Mouse (Mus musculus): ENCODE data around the gene Piwil4.
"Not testable (repeated sequence)": the region's sequence is repeated elsewhere in the genome, so short reads cannot be mapped to it uniquely, and the experiment has no call there.

Gene Piwil4

DNA sequence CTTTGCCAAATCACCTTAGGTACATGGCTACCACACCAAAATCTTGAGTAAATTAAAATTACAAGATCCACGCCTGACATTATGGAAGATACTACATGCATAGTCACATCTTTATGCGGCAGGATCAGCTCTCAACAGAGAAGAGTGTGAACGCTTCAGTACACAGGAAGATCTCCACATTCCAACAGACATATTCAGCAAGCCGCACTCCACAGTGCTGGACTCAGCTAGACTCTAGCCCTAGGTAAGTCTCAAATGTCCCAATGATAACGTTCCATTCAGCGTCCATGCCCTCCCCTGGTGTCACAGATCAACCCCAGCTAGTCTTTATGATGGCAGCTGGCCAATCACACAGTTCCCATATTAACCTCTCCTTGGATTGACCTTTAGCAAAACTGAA lies 14.5 kb downstream of the Piwil4 start:
- no peak for DNase-seq (ENCODE audit: low spot score in 2 of 2)

DNA sequence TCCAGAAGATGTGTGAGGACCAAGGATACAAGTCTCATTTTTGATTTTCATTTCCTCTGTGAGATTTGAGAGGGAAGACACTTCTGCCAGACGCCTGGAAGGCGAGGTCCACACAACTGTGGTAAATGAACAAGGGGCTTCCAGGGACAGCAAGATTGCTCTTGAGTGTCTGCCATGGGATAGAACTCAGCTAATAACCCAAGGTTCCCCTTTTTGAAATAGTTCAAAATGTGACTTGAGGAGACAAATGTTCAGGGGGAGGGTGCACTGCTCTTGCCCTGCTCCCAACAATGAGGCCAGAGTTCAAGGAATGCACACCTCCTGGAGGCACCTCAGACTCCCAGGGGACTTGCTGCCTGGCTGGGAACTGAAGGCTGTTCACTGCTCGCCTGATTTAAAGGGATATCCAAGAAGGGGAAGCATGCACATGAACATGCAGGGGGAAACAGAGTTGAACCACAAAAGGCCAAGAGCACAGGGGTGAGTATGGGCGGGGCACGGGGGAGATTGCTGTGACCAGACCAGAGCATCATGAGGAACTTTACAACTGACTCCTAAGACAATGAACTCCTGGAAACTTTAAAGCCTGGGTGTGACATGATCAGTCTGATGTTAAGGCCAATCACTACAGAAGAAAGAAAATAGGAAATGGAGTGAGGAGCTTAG lies 15.6 kb downstream of the Piwil4 start:
- no peak for DNase-seq (ENCODE audit: low spot score in 2 of 2)

DNA sequence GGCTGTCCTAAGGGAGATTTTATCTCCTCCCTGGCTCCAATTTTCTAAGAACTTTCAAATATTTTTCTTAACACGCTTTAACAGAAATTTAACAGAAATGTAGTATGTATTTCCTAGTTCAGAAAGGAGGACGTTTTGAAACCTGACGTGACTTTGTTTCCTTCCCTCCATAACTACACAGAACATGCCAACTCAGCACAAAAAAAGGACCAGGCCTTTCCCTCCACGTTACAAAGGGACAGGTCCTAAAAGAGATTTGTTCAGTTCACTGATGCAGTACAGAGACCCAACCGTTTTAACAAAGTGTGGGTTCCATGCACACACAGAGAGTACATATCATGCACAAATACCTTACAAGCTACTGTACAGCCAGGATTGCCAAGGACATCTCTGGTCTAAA lies 18.9 kb downstream of the Piwil4 start:
- DNase-seq (ENCODE audit: low spot score in 2 of 2) = no peak

DNA sequence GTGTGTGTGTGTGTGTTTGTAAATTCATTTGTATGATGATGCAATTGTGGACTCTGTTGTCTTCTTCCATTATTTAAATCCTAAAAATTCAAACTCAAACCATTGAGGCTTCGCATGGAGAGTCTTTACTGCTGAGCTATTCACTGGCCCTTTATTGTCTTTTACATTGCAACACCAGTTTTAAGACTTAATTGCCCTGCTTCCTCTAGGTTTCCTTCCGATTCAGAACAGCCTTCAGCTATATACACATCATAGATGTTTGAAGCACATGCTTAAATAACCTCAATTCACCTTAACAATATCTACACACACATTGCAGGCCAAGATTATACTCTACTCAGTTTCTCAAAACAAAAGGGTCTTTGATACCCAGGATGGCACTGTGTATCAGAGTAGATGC lies 20.1 kb downstream of the Piwil4 start:
- DNase-seq (ENCODE audit: low spot score in 2 of 2) = no peak

DNA sequence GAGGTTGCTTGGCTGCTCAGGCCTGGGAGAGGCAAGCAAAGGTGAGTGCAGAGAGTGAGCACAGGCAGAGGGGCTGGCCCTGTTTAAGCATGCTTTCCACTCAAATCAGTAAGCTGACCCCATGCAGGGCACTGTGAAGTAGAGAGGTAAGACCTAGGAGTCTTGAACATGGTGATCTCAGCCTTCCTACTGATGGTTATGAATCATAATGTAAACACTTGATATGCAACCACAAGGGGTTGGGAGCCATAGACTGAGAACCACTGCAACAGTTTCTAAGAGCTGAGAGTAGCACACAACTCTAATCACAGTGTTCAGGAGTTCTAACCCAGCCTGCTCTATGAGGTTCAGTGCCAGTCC lies 22.2 kb downstream of the Piwil4 start:
- DNase-seq (ENCODE audit: low spot score in 2 of 2) = no peak

DNA sequence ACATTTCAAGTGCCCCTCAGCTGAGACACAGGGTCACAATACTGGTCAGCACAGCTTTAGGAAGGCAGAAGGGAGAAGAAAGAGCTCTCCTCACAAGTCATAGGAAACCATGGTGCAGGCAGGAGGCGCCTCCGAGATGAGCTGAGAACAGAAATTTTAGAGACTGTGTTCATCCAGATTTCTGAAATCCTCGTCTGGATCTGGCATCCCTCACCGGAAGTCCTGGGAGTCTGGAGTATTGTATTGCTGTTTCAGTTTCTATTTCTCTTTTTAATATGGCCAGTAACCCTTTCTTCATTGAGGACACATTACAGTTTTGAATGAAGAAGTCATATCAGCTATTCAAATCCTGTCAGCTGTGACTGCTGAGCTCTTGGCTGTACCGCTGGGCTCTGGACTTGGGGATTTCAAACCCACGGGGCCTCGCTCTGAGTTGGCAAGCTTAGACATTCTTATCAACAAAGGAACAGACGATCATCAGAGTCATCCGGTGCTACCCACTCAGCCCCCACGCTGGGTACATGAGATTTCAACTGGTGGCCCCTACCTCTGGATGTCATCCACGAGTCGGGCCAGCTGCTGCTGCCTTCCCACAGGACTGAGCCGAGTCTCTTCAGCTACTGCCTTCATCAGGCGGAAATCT lies 22.7 kb downstream of the Piwil4 start:
- no peak for DNase-seq (ENCODE audit: low spot score in 2 of 2)

DNA sequence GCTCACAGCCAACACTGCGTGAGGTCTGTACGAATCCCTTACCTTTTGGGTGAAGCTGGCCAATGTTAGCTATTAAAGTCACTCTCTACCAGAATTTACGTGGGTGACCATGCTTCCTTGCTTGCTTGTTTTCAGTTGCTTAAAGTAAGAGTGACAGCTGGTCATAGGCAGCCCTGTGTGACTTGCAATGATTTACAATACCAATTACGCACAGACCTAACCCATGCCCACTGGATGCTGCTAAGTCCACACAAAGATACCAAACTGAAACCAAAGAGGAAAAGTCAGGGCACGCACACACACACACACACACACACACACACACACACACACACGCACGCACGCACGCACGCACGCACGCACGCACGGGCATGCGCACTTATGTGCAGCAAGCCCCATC lies 25.3 kb downstream of the Piwil4 start:
- no peak for DNase-seq (ENCODE audit: low spot score in 2 of 2)

DNA sequence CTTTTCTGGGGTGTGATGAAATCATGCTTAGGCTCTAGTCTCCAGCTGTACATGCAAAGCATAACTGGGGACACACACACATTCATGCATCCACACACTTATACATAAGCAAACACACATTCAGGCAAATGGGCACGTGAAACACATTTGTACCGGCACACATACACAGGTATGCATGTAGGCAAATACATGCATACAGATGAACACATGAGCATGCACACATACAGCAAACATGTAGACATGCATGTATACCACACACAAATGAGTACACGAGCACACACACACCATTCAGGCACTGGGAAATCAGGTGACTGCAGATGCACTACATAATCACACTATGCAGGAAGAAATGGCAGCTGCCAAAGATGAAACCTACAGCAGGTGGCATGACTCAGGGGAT lies 29.6 kb downstream of the Piwil4 start:
- no peak for DNase-seq (ENCODE audit: low spot score in 2 of 2)

DNA sequence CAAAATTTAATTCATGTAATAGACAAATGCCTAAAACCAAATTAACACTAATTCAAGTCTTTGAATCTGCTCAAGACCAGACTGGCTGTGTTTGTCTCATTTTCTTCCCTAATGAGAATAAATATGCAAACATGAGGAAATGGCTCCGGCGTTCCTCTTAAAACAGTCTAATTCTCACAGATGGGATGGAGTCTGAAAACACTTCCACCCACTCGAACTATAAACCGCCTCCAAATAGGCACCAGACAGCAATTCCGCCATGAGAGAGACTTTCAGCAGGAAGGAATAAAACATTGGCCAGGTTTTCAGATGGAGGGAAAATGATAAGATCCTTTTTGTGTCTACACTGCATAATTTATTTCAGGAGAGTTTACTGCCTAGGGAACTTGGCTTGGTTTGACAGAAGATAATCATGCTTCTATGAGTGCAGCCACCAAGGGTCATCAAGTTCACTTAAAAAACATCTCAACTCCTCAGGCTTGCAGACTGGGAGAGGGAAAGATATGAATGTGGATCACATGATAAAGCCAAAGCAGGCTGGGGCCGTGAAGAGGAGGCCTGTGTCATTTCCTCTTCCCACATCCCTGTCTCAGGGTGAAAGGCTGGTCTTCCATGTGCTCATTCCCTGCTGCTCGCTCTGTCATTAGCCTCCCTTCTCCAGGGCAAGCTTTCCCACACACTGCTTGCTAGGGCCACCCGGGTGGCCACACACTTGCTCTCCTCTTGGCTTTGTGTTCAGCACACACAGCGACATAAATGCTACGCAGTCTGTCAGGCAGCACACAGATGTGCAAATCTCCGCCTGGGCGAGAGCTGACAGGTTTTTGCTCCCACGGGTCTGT lies 35.0 kb downstream of the Piwil4 start:
- peak; percentile 31 to 35 for DNase-seq (ENCODE audit: low spot score in 2 of 2)

DNA sequence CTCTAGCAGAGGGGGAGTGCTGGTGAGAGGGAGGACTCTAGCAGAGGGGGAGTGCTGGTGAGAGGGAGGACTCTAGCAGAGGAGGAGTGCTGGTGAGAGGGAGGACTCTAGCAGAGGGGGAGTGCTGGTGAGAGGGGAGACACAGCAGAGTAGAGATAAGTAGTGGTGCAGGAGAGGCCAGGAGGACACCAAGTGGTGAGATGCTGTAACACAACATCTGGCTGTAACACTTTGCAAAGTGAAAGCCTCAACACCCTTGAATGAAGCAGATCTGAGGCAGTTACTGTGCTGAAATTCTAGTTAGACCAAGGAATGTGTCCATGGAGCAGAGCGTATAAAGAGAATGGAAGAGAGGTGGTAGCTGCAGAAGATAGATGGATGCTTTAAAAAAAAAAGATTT lies 39.7 kb downstream of the Piwil4 start:
- DNase-seq (ENCODE audit: low spot score in 2 of 2) = not testable (repeated sequence)

DNA sequence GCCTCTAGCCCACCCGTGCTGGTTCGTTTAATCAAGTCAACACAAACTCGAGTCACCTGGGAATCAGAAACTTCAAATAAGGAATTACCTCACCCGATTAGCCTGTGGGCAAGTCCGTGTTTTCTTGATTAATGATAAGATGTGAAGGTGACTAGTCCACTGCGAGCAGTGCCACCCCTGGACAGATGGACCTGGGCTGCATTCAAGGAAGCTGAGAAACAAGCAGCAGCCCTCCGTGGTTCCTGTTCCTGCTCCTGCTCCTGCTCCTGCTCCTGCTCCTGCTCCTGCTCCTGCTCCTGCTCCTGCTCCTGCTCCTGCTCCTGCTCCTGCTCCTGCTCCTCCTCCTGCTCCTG lies 41.3 kb downstream of the Piwil4 start:
- no peak for DNase-seq (ENCODE audit: low spot score in 2 of 2)

DNA sequence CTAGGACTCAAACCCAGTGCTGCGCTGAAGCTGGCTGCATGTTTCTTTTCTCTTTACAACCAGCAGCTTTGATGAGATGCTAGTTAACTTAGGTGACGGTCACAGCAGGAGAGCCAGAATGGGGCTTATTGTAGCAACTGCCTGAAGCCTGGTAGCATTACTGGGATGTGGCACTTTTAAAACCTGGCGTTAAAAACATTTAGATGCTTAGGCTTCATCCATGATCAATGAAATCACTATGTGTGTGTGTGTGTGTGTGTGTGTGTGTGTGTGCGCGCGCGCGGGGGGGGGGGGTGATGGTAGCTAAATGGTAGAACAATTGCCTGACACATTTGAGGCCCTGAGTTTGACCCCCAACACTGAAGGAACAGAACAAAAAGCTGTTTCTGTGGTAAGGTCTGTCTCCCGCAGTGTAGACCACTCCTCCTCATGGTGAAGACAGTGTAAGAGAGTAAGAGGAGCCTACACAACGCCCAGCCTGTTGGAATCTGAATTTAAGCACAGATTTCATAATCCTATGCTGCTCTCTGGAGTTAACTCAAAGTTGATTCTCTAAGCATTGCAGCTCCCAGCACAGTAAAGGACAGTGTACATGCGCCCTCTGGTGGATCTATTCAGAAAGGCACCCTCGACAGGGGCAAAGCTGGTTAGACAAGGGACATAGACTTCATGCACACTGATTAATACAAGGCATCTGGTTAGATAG lies 41.8 kb downstream of the Piwil4 start:
- DNase-seq (ENCODE audit: low spot score in 2 of 2) = peak; percentile 94 to 97

DNA sequence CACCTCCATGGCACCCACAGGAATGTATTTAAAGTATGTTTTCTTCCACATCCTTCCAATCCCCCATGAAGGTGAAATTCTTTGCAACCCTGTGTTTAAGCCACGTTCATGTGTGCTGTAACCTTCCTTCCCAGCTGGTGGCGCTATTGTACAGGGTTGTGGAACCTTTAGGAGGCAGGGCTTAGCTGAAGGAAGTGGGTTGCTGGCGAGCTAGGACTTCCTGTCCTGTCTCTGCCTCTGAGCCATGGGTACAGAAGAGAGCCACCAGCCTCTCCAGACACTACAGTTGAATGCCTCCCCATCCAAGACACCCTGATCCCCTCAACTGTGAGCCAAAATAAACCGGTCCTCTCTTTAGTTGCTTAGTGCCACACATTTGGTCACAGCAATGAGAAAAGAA lies 42.6 kb downstream of the Piwil4 start:
- DNase-seq (ENCODE audit: low spot score in 2 of 2) = no peak

DNA sequence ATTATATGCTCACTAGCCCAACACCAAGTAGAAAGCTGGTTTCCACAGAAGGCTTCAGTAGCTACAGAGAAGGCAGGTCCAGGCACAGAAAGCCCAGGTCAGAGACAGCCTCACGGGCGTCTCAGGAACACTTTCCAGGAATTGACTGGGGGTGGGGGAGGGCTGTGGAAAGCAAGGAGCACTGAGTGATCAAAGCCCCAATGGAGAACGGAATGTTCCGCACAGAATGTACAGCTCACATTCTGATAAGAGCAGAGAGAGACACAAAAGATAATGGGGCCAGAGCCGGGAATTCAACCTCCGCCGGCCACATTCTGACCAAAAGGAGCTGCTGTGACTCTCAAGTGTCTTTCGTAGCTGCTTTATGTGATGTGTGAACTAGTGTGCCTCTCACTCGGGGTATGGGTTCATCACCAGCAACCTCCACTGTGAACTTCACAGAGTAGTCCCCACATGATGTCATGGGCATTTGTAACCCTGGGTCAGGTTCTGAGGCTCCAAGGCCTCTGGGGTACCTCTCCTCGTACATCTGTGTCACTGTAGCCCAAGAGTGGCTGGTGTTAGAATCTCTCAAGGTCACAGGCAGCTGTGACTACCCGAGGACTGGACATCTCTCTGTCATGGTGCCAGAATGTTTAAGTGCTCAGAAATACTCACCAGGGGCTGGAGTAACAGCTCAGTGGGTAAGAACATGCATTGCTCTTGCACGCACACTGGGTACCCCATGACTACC lies 51.0 kb downstream of the Piwil4 start:
- DNase-seq (ENCODE audit: low spot score in 2 of 2) = no peak

DNA sequence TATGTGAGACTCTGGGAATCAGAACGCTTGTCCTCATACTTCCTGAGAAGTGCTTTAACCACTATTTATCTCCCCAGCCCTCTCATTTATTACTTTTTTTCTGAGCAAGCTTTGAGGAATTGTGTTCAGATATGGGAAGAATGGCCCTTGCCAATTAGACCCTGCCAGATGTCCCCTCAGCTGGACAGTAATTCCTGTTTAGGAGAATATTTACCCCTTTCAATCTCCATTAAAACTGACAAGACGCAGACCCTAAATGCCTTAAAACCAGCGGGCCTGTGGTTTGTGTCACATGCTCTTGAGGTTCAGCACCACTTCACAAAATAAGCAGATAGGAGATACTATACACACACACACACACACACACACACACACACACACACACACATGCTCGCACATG lies 56.2 kb downstream of the Piwil4 start:
- no peak for DNase-seq (ENCODE audit: low spot score in 2 of 2)

DNA sequence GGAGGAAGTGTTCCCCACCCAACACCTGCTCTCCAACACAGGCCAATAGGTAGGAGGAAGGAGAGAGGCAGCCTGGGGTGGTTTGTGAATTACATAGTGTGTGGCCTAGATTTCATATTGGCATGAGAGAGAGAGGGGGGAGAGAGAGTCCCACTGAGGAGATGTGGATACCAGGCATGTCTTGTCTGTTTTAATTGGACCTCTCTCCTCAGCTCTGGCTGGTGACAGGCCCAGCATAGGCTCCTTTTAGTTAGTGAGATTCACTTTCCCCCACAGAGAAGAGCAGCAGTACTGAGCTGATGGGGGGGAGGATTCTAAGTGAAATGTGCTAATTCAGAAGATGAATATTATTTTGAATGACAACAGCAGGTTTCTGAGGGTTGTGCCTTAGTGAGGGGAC lies 57.8 kb downstream of the Piwil4 start:
- no peak for DNase-seq (ENCODE audit: low spot score in 2 of 2)

DNA sequence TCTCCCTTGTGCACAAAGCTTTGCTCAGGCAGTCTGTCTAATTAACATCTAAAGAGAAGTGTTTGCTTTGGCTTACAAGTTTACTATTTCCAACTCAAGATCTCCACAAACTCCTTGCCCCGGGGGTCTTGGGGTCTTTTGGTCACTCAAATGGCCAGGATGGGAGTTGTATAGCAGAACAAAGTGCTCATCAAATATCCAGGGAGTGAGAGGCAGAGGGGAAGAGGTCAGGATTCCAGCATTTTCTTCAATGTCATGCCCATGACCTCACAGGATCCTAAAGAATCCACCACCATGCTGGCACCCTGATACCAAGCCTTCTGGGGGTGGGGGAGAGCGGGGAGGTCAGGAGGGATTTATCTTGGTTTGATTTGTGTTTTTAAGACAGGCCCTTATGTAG lies 59.9 kb downstream of the Piwil4 start:
- no peak for DNase-seq (ENCODE audit: low spot score in 2 of 2)

DNA sequence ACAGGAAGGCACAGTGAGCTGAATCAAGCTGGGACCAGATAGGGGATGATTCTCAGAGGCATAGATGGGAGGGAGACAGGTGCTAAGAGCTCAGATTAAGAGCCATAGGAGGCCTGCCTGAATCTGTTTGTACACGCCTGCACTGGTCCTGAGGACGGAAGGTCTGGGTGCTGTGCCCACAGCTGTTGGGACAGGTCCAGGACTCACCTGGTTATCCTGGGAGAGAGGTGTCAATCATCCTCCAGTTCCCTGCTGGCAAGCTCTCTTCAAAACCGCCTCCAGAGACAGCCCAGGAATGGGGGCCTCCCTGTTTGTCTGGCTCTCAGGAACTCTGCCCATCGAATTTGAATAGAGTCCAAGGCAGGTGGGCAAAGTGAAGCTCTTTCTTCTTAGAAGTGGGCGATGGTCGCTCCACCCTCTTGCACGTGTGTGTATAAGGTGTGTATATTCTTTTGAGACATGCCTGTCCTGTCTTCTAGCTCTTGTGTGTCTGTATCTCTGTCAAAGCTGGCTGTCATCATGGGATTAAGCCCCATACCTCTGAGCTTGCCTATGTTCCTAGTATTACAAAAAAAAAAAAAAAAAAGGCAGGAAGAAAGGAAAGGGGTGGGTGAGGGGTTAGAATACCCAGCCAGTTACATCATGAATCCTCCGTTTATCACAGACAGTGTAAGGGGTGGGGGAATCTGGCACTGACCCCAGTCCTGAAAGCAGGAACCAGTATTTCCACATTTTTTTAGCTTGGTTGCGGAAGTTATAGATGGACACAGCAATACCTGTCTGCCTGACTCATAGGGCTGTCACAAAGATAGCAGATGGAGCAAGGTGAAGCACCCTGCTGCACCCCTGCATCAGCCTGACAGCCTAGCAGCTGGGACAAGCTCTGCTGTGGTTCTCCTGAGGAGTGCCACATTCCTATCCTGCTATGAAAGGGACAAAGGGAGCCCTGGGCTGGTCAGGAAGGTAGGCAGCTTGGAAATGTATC lies 64.5 kb downstream of the Piwil4 start:
- DNase-seq (ENCODE audit: low spot score in 2 of 2) = no peak

DNA sequence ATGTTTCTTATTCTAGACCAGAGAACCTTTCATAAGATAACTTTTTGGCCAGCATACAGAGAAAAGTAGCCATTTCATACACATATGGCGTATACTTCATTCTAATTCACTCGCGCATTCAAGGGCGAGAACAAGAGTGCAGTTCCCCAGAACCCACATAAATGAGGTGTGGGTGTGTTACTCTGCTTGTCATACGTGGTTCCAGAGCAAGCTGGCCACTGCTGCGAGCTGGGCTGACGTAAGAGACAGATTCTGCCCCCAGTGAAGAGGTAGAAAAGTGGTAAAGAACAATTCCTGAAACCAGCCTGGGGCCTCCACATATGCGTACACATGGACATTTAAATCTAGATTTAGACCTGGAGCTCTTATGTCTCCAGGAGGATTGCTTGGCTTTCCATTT lies 66.0 kb downstream of the Piwil4 start:
- DNase-seq (ENCODE audit: low spot score in 2 of 2) = peak; percentile 8 to 20

DNA sequence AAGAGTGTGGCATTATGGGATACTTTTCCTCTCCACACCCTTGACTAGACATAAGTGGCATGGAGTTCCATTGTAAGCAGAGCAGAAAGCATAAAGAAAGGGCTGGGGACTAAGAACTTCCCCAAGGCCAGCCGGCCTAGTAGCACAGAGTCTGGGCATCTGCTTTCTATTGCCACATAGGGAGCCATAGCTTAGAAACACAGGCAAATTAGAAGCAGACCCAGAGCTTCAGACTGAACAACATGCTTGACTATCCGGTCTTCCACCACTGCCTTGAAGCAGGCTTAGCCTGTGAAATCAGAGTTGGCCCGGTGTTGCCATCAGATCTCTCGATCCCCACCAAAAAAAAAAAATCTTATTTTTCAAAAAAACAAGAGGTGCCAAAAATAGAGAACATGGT lies 67.4 kb downstream of the Piwil4 start:
- no peak for DNase-seq (ENCODE audit: low spot score in 2 of 2)

DNA sequence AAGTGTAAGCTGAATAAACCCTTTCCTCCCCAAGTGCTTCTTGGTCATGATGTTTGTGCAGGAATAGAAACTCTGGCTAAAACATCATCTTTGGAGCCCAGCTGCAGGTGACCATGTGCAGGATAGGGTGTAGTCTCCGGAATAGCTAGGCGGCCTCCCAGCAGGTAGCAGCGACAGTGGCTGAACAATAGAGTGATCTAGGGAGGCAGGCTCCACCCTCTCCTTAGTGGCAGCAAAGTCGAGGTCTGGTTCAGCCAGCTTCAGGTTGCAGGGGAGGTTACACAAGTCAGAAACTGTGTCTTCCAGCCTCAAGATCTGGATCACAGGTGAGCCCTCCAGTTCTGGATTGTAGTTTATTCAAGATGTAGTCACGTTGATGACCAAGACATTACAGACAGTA lies 68.6 kb downstream of the Piwil4 start:
- DNase-seq (ENCODE audit: low spot score in 2 of 2) = not testable (repeated sequence)

All from right cerebral cortex, adult 2 months (tissue).